Mouse (Mus musculus): ENCODE results near the gene Dennd4a.

The Dennd4a gene

DNA sequence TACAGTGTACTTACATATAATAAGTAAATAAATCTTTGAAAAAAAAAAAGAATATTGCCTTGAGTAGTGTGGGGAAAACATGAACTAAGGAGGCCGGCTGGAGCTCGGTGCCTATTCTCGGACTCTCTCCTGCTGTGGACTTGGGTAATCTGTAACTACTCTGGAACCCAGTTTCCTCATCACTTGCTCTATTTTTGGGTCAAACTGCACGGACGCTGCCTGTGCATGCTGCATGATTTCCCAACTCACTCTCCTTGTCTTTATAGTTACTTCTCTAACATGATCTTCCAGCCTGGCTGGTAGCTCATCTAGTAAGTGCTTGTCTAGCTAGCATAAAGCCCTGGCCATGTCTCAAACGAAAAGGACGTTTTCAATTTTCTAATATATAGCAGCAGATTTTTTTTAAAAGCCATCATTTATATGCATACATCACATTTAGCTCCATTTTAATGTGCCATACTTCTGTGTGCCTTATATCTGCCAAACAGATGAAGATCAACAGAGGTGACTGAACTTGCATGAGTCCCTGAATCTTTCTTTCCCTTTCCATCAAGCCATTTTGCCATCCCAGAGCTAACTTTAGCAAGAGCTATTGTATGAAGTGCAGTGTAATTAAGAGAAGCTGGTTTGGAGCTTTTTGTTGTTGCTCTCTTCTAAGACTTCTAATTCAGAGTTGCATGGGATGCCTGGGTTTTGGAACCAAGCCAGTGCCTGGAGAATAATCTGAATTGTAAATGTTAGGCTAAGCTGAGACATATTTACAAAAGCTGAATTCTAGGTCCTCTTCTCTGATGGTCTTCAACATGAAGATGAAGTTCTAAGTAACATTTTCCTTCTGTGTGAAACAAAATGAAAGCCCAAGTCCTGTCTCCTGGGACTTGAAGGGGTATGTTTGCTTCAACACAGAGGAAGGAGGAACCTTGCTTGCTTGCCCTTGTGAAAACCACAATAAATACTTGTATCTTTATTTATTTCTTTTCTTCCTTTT lies 20.2 kb upstream of the Dennd4a start:
- DNase-seq (ENCODE audit: low read depth, low spot score), result no peak

- no peak for DNase-seq (ENCODE audit: low read depth, low spot score)
Observed at GRCm38 (mm10) chr9:64791676-64792075, 19.5 kb upstream of the Dennd4a start.

- DNase-seq (ENCODE audit: low read depth, low spot score), result no peak
Observed at GRCm38 (mm10) chr9:64792379-64793274, 18.5 kb upstream of the Dennd4a start.

DNA sequence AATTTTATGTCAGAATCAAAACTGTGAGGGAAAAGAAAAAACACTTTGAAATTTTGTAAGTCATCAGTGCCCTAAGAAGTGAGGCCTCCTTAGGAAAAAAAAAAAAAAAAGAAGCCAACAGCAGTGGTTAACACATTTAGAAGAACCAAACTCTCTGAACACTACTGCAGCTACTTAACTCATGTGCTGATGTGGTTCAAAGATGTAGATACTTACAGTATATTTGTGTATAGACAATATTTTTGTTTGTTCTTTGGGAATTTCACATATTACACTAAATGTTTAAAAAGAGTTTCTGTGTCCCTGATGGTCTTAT lies 17.9 kb upstream of the Dennd4a start:
- DNase-seq (ENCODE audit: low read depth, low spot score), result no peak

- no peak for DNase-seq (ENCODE audit: low read depth, low spot score)
Observed at GRCm38 (mm10) chr9:64793794-64794193, 17.3 kb upstream of the Dennd4a start.

DNA sequence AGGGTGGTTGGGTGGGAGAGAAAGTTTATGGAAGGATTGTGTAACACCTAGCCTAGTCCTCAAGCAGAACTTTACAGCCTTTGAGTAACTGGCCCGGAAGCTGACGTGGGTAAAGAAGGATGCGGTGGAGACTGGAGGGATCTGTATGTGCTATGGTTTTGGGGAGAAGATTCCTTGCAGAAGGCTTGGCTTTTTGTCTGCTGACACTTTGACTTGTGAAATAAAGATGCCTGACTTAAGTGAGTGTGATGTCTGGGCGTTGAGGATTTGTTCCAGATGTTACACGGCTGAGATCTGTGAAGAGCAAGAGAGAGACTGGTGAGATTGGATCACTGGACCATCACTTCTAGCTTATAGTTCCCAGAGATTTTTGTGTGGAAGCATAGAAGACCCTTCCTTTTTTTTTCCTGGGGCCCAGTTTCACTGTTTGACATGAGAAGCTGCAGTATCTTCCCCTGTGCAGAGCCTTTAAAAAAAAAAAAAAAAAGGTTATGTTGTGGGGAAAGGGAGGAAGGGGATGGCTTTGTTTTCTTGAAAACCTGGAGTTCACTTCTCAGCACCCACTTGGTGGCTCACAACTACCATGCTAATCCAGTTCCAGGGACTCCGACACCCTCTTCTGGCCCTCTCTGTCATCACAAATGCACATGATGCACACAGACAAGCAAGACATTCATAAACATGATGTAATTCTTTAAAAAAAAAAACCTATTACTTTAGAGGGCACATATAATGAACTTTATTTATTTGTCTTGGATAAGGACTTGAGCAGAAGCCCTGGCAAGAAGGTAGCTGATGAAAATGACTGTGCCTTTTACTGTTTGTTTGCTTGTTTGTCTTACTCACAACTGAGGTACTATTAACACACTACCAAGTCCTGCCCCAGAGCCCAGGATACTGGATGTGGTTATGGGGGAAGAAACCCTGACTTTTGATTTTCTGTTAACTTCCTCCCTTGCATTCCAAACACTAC lies 16.4 kb upstream of the Dennd4a start:
- no peak for DNase-seq (ENCODE audit: low read depth, low spot score)

DNA sequence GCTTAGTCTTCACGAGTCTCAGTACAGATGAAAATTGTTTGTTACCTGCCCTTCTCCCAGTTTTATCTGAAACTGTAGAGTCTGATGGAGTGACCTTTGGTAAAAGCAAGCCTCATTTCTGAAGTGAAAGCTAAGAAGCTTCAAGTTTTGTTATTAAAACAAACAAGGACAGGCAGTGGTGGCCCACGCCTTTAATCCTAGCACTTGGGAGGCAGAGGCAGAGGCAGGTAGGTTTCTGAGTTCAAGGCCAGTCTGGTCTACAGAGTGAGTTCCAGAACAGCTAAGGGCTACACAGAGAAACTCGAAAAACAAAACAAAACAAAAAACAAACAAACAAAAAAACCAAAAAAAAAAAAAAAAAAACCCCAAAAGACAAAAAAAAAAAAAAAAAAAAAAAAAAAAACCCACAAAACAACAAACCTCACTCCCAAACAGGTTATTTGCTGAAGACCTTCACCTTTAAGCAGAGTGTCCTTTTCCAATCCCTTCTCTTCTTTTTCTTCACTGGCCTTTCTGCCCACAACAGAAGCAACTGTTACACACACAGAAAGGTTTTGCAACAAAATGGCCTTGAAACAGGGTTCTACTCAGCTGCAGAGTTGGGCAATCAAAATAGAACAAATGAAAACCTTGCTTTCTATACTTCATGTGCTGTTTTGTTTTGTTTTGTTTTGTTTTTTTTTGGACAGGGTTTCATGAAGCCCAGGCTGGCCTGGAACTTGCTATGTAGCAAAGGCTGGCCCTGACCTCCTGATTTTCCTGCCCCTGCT lies 15.1 kb upstream of the Dennd4a start:
- no peak for DNase-seq (ENCODE audit: low read depth, low spot score)

DNA sequence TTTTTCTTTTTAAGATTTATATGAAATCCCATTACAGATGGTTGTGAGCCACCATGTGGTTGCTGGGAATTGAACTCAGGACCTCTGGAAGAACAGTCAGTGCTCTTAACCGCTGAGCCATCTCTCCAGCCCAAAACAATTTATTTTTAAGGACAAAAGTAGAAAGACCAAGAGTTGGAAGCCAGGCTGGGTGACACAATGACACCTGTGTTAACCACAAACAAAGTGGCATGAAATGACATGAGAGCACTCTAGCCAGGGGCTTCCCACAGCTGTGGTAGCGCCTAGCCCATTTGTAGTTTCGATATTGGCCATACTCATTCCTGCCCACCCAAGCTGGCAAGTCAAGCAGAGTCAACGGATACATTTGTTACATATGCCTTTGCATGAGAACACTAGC lies 13.7 kb upstream of the Dennd4a start:
- DNase-seq (ENCODE audit: low read depth, low spot score), result no peak

DNA sequence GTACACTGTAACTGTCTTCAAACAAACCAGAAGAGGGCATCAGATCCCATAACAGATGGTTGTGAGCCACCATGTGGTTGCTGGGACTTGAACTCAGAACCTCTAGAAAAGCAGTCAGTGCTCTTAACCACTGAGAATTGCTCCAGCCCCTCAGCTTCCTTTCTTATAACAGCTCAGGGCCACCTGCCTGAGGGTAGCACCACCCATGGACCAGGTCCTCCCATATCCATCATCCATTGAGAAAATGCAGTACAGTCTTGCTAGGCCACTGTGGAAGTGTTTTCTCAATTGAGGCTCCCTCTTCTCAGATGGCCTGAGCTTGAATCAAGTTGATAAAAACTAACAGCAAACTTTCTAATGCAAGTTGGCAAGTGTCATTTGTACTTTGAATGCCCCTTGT lies 13.0 kb upstream of the Dennd4a start:
- DNase-seq (ENCODE audit: low read depth, low spot score), result no peak

DNA sequence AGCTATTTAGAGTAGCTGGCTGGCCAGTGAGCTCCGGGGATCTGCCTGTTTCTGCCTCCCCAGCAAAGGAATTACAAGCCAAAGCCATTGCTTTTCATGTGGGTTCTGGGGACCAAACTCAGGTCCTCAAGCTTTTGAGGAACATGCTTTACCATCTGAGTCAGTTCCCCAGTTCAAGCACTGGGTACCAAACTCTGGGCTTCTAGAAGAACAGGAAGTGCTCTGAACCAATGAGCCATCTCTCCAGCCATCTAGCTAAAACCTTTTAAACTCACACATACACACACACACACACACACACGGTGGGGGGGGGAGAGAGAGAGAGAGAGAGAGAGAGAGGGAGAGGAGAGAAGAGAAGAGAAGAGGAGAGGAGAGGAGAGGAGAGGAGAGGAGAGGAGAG lies 12.3 kb upstream of the Dennd4a start:
- no peak for DNase-seq (ENCODE audit: low read depth, low spot score)

DNA sequence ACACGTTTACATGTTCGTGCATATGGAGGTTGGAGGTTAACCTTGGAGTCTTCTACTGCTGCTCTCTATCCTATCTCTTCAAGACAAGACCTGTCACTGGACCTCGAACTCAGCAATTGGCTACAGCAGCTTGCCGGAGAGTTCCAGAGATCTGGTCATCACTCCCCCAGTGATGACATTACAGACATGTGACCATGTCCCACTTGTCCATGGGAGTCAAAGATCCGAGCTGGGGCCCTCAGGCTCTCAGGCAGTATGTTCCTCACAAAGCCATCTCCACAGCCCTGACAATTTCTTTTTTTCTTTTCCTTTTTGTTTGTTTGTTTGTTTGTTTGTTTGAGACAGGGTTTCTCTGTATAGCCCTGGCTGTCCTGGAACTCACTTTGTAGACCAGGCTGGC lies 11.6 kb upstream of the Dennd4a start:
- DNase-seq (ENCODE audit: low read depth, low spot score), result no peak

- DNase-seq (ENCODE audit: low read depth, low spot score), result no peak
Observed at GRCm38 (mm10) chr9:64802561-64802960, 8.6 kb upstream of the Dennd4a start.

DNA sequence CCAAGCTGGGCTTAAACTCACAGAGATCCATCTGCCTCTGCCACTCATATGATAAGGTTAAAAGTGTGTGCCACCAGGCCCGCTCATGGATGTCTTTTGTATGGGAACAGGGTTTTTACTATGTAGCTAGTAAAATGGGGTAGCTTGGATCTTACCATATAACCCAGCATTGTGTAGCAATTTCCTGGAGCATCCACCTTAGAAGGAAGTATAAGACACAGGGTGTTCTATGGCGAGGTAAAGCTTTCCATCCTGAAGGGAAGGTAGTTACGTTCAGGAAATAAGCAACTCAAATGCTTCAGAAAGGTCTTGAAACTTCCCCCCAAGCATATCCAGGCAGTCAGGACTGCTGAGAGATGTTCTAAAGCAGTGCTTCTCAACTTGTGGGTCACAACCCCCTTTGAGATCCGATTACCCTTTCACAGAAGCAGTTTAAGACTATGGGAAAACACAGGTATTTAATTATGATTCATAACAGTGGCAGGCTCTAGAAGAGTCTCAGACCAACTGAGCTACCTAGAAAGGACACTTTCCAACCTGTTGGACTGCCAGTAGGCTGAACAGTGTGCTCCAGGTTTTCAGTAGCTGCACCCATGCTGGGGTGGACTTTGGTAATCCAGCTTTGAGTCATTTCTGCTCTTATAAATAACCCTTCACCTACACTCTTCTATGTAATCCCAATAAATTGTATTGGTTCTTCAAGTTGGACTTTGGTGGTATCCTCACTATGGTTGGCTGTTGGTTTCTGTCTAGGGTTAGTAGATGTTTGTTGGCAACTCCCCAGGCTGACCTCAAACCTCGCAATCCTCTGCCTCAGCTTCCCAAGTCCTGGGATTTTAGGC lies 7.5 kb upstream of the Dennd4a start:
- DNase-seq (ENCODE audit: low read depth, low spot score), result no peak

DNA sequence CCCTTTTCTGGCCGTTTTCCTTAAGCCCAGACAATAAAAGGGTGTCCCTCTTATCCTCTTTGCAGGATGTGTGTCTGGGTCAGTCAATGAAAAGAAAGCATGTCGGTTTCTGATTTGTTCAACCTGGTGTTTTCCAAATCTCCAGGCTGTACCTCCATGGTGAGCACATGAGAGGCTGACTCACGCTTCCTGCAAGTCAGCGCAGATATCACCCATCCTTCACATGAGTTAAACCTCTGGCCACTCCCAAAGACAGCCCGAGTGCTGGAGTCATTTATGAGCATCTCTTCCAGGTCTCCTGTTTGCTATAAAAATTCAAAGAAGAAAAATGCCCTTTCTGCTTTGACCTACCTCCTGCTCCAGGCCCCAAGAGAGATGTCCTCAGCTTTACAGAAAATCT lies 5.3 kb upstream of the Dennd4a start:
- no peak for DNase-seq (ENCODE audit: low read depth, low spot score)

- no peak for DNase-seq (ENCODE audit: low read depth, low spot score)
Observed at GRCm38 (mm10) chr9:64806335-64807060, 4.6 kb upstream of the Dennd4a start.

DNA sequence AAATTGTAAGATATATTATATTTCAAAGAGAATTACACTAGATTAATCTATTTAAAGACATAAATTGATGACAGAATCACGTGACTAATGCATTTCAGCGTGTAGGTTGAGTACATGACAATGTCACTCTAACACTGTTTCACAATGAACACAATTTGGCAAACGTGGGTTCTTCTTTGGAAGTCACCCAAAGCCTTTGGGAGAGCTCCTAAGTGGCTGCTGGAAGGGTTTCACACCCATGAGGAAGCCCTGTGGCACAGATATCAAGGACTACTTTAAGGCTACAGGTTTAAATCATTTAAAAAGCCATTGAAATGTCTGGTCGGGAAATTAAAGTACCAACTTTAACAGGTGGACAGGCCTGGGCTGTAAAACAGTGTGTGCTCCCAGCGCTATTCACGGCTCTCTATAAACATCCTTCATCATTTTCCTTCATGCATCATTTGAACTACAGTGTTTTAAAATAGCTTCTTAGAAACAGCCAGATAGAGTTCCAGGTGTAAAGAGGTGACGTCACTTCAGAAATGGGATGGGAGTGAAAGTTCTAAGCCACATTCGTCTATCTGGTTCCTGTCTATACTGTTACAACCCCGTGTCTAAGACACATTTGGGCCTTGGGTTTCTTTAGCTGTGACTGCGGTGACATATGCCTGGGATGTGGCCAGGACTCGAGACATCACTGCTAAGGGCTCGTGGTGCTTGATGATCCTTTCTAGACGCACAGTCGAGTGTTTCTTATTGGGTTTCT lies 3.9 kb upstream of the Dennd4a start:
- DNase-seq (ENCODE audit: low read depth, low spot score), result no peak

- DNase-seq (ENCODE audit: low read depth, low spot score), result no peak
Observed at GRCm38 (mm10) chr9:64809851-64810250, 1.3 kb upstream of the Dennd4a start.

All from ZHBTc4 (cell line).